Mouse (Mus musculus) olfactory bulb, adult 2 months (tissue): ENCODE measurements around the gene Rab4b.

Experiments
- CTCF ChIP-seq: fragments of 200-500 bp; IDR thresholded peaks from 2 replicates; pipeline ENCODE4 v1.5.1; 2012; ENCODE audit warnings: low read depth, mild to moderate bottlenecking, low read length, moderate library complexity; ENCODE audit not compliant: insufficient read depth
- POLR2A ChIP-seq: fragments of 200-500 bp; IDR thresholded peaks from 2 replicates; pipeline ENCODE4 v1.6.1; 2012; ENCODE audit warnings: mild to moderate bottlenecking, low read depth, low read length, moderate library complexity; ENCODE audit not compliant: insufficient read depth

- TF ChIP-seq CTCF (no peak), POLR2A (no peak)
These were observed 25.2 kb upstream of the Rab4b start for GRCm38 (mm10) chr7:27203730-27204449.
